In the genomic region with DNA sequence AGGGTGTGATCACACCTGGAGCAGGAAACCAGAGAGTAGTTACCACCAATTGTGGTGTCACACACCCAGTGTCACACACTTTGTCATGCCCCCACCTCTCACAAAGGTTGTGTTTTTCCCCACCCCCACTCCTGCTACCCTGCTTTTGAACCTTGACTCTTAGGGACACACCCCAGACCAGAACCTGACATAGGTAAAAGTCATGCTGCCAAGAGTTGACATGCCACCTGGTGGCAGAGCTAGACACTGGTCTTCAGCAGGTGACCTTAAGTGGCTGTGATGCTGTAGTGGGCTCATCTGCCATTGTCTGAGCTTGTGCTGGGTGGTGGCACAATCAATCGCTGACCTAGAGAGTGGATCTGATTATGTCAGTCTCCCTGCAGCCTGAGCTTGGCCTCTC, we compare ENCODE assay signal across 18 mouse cellular contexts. TPM values are rescaled to one million over a fixed set of nuclear protein-coding genes. Genes with fewer than 3 reads are reported as not detected.
DNase-seq lines count a peak whose midpoint lies in the region; ATAC-seq and TF ChIP-seq lines count a peak whose summit lies in the region.
"Had no signal": no experiment of that assay in that cellular context is flagged by ENCODE, and none has a peak within 500 bp of the region (broad histone marks: within the 10 kb centered on the region; RNA-seq: fewer than 3 reads in every experiment).

No protein-coding gene starts in this region.

- TF ChIP-seq CTCF in heart, postnatal 0 days (IDR thresholded peaks at IDR 0.05; ENCODE audit: low read depth) = peak; percentile 30
- TF ChIP-seq CTCF in ES-Bruce4 (IDR thresholded peaks at IDR 0.05; ENCODE audit: low read depth, low read length) = peak; percentile 12

- H3K4me3 ChIP-seq in heart, postnatal 0 days (ENCODE audit: low read depth, low read length) = no peak overlapping the region
- peak overlapping the region; percentile 28 for H3K4me3 ChIP-seq in megakaryocyte, embryonic 14.5 days (replicated peaks)
- no peak overlapping the region for H3K4me3 ChIP-seq in ES-Bruce4 (ENCODE audit: low read depth, low read length)
- H3K4me3 ChIP-seq: forebrain, embryonic 13.5 days; kidney, embryonic 15.5 days; left cerebral cortex, adult 2 months; limb, embryonic 15.5 days; midbrain, embryonic 10.5 days; neural tube, embryonic 13.5 days had no signal

- no peak overlapping the region for H3K4me2 ChIP-seq in heart, postnatal 0 days (ENCODE audit: low read depth, low read length)
- H3K4me2 ChIP-seq: forebrain, embryonic 13.5 days; kidney, embryonic 15.5 days; limb, embryonic 15.5 days; neural tube, embryonic 13.5 days had no signal

- no peaks in the 10 kb centered on the region for H3K27me3 ChIP-seq in heart, postnatal 0 days (ENCODE audit: control insufficient read depth, insufficient read depth, low read length)
- no peaks in the 10 kb centered on the region for H3K27me3 ChIP-seq in megakaryocyte, embryonic 14.5 days (replicated peaks)
- no peaks in the 10 kb centered on the region for H3K27me3 ChIP-seq in ES-Bruce4 (ENCODE audit: control insufficient read depth, insufficient read depth, low read length, poor library complexity, severe bottlenecking)
- H3K27me3 ChIP-seq: forebrain, embryonic 13.5 days; kidney, embryonic 15.5 days; limb, embryonic 15.5 days; neural tube, embryonic 13.5 days had no signal

- ATAC-seq in heart, postnatal 0 days (ENCODE audit: insufficient read depth, low read depth) = no peak
- ATAC-seq in megakaryocyte, adult 5-6 weeks (ENCODE audit: poor library complexity, severe bottlenecking) = no peak
- ATAC-seq: forebrain, embryonic 13.5 days had no signal

- H3K27ac ChIP-seq in heart, postnatal 0 days (ENCODE audit: low read depth) = no peak overlapping the region
- H3K27ac ChIP-seq in ES-Bruce4 (ENCODE audit: insufficient read depth, low read length) = no peak overlapping the region
- H3K27ac ChIP-seq: forebrain, embryonic 13.5 days; kidney, embryonic 15.5 days; left cerebral cortex, adult 2 months; limb, embryonic 15.5 days; midbrain, embryonic 10.5 days; neural tube, embryonic 13.5 days had no signal

- TF ChIP-seq POLR2A in ES-Bruce4 (IDR thresholded peaks at IDR 0.05; ENCODE audit: insufficient read depth, low read length) = no peak

- peaks cover 31% of the 10 kb centered on the region for H3K36me3 ChIP-seq in heart, postnatal 0 days (replicated peaks; ENCODE audit: control insufficient read depth, insufficient read depth, low read length)
- peaks cover 74% of the 10 kb centered on the region for H3K36me3 ChIP-seq in megakaryocyte, embryonic 14.5 days (replicated peaks; ENCODE audit: low read length)
- peaks cover 8% of the 10 kb centered on the region for H3K36me3 ChIP-seq in ES-Bruce4 (ENCODE audit: control insufficient read depth, insufficient read depth, low read length, poor library complexity, severe bottlenecking)

- WGBS in heart, postnatal 0 days = 74% methylated on average over 1 of the region's 1 CpGs

- no peak for DNase-seq in heart, postnatal 0 days (ENCODE audit: low spot score)
- no peak for DNase-seq in heart, adult 18-20 months
- peak; percentile 46 to 67 for DNase-seq in natural killer cell, adult 2 months (ENCODE audit: low spot score in 2 of 2)
- DNase-seq in frontal cortex, adult 2 months (ENCODE audit: extremely low spot score in 1 of 2, low spot score in 1 of 2) = no peak
- no peak for DNase-seq in Muller cell, postnatal 12 days (ENCODE audit: inconsistent ontology term)
- DNase-seq: cerebellum, adult 11 months; heart, postnatal 4 days; right cerebral cortex, postnatal 25 days had no signal

- no peak overlapping the region for H3K9ac ChIP-seq in heart, postnatal 0 days (replicated peaks; ENCODE audit: low read depth, low read length)
- no peak overlapping the region for H3K9ac ChIP-seq in ES-Bruce4 (ENCODE audit: low read depth, poor library complexity, severe bottlenecking)
- H3K9ac ChIP-seq: forebrain, embryonic 13.5 days; kidney, embryonic 15.5 days; limb, embryonic 15.5 days; neural tube, embryonic 13.5 days had no signal

- TF ChIP-seq EP300 in heart, postnatal 0 days (IDR thresholded peaks at IDR 0.05; ENCODE audit: low read depth) = no peak
- TF ChIP-seq EP300 in ES-Bruce4 (IDR thresholded peaks at IDR 0.05; ENCODE audit: insufficient read depth, low read depth, low read length) = no peak

- H3K4me1 ChIP-seq in heart, postnatal 0 days (ENCODE audit: control insufficient read depth, insufficient read depth) = peaks cover 18% of the 10 kb centered on the region
- peaks cover 67% of the 10 kb centered on the region for H3K4me1 ChIP-seq in megakaryocyte, embryonic 14.5 days
- no peaks in the 10 kb centered on the region for H3K4me1 ChIP-seq in ES-Bruce4 (ENCODE audit: control insufficient read depth, insufficient read depth, low read length)

- H3K9me3 ChIP-seq in heart, postnatal 0 days (replicated peaks; ENCODE audit: control insufficient read depth, low read length) = no peaks in the 10 kb centered on the region
- no peaks in the 10 kb centered on the region for H3K9me3 ChIP-seq in megakaryocyte, embryonic 14.5 days
- no peaks in the 10 kb centered on the region for H3K9me3 ChIP-seq in ES-Bruce4 (replicated peaks; ENCODE audit: control insufficient read depth, insufficient read depth, low read length, poor library complexity, severe bottlenecking)
- H3K9me3 ChIP-seq: forebrain, embryonic 13.5 days; kidney, embryonic 15.5 days; limb, embryonic 15.5 days; midbrain, embryonic 10.5 days; neural tube, embryonic 13.5 days had no signal

RNA-seq across cellular contexts. Expression of gene Ube2g2, which starts 7.9 kb away (rescaled TPM):
- total RNA-seq in heart, postnatal 0 days (2014; rRNA removed; ENCODE audit: low replicate concordance) = 54.1 and 56.4 TPM in 2 replicates
- 69.7 and 71.8 TPM in 2 replicates for polyA plus RNA-seq in heart, postnatal 0 days (2015; fragmentation: Nextera tagmentation; extraction: Ambion mirVana)
- 10 to 100 TPM; 80.9 to 82.8 TPM for total RNA-seq in heart, adult 18-20 months (2021)
- polyA plus RNA-seq in megakaryocyte, embryonic 14.5 days (2012; ENCODE audit: insufficient read depth, low replicate concordance) = 14.2 and 28.4 TPM in 2 replicates
- 15.3 and 18.1 TPM in 2 replicates for total RNA-seq in megakaryocyte, adult 5-6 weeks (2015)
- total RNA-seq in megakaryocyte, adult 5-6 weeks (2017) = 27.4 and 40.0 TPM in 2 replicates
- polyA plus RNA-seq in ES-Bruce4 (2011; ENCODE audit: insufficient read depth, insufficient read length, low read depth, missing spikeins) = 40.2 and 43.2 TPM in 2 replicates
- polyA plus RNA-seq in frontal cortex, adult 2 months (2012; rRNA removed) = 47.9 and 51.8 TPM in 2 replicates

RNA-seq across cellular contexts. Expression of gene Gm49325, which starts 24.0 kb away (rescaled TPM):
- total RNA-seq in heart, postnatal 0 days (2014; rRNA removed; ENCODE audit: low replicate concordance) = not detected in 2 replicates
- 6.8 and 13.7 TPM in 2 replicates for polyA plus RNA-seq in heart, postnatal 0 days (2015; fragmentation: Nextera tagmentation; extraction: Ambion mirVana)
- 10 to 100 TPM; 15.5 to 15.7 TPM for total RNA-seq in heart, adult 18-20 months (2021)
- polyA plus RNA-seq in megakaryocyte, embryonic 14.5 days (2012; ENCODE audit: insufficient read depth, low replicate concordance) = 9.0 and 23.2 TPM in 2 replicates
- not detected in 2 replicates for total RNA-seq in megakaryocyte, adult 5-6 weeks (2015)
- total RNA-seq in megakaryocyte, adult 5-6 weeks (2017) = not detected in 2 replicates
- polyA plus RNA-seq in ES-Bruce4 (2011; ENCODE audit: insufficient read depth, insufficient read length, low read depth, missing spikeins) = 50.7 and 57.6 TPM in 2 replicates
- polyA plus RNA-seq in frontal cortex, adult 2 months (2012; rRNA removed) = 15.9 and 23.0 TPM in 2 replicates
- polyA plus RNA-seq: forebrain, embryonic 13.5 days; gonadal fat pad, adult 2 months had no signal

RNA-seq across cellular contexts. Expression of gene Sumo3, which starts 24.1 kb away (rescaled TPM):
- total RNA-seq in heart, postnatal 0 days (2014; rRNA removed; ENCODE audit: low replicate concordance) = 112 and 128 TPM in 2 replicates
- 121 and 128 TPM in 2 replicates for polyA plus RNA-seq in heart, postnatal 0 days (2015; fragmentation: Nextera tagmentation; extraction: Ambion mirVana)
- 10 to 100 TPM; 81.7 to 82.3 TPM for total RNA-seq in heart, adult 18-20 months (2021)
- 11.6 and 90.7 TPM in 2 replicates for polyA plus RNA-seq in megakaryocyte, embryonic 14.5 days (2012; ENCODE audit: insufficient read depth, low replicate concordance)
- 22.1 and 22.7 TPM in 2 replicates for total RNA-seq in megakaryocyte, adult 5-6 weeks (2015)
- total RNA-seq in megakaryocyte, adult 5-6 weeks (2017) = 118 and 137 TPM in 2 replicates
- 218 and 242 TPM in 2 replicates for polyA plus RNA-seq in ES-Bruce4 (2011; ENCODE audit: insufficient read depth, insufficient read length, low read depth, missing spikeins)
- 358 and 364 TPM in 2 replicates for polyA plus RNA-seq in frontal cortex, adult 2 months (2012; rRNA removed)

RNA-seq across cellular contexts. Expression of gene Pttg1ip, which starts 48.5 kb away (rescaled TPM):
- 117 and 163 TPM in 2 replicates for total RNA-seq in heart, postnatal 0 days (2014; rRNA removed; ENCODE audit: low replicate concordance)
- 117 and 119 TPM in 2 replicates for polyA plus RNA-seq in heart, postnatal 0 days (2015; fragmentation: Nextera tagmentation; extraction: Ambion mirVana)
- 100 to 1,000 TPM; 132 to 150 TPM for total RNA-seq in heart, adult 18-20 months (2021)
- polyA plus RNA-seq in megakaryocyte, embryonic 14.5 days (2012; ENCODE audit: insufficient read depth, low replicate concordance) = 284 and 814 TPM in 2 replicates
- total RNA-seq in megakaryocyte, adult 5-6 weeks (2015) = 82.8 and 97.8 TPM in 2 replicates
- total RNA-seq in megakaryocyte, adult 5-6 weeks (2017) = 50.0 and 54.8 TPM in 2 replicates
- polyA plus RNA-seq in ES-Bruce4 (2011; ENCODE audit: insufficient read depth, insufficient read length, low read depth, missing spikeins) = 83.2 and 89.6 TPM in 2 replicates
- 125 and 132 TPM in 2 replicates for polyA plus RNA-seq in frontal cortex, adult 2 months (2012; rRNA removed)

RNA-seq across cellular contexts. Expression of gene Tspear, which starts 56.4 kb away (rescaled TPM):
- 1.1 TPM in 1 of 2 replicates, not detected in the other for total RNA-seq in heart, postnatal 0 days (2014; rRNA removed; ENCODE audit: low replicate concordance)
- polyA plus RNA-seq in heart, postnatal 0 days (2015; fragmentation: Nextera tagmentation; extraction: Ambion mirVana) = not detected in 2 replicates
- not detected for total RNA-seq in heart, adult 18-20 months (2021)
- polyA plus RNA-seq in megakaryocyte, embryonic 14.5 days (2012; ENCODE audit: insufficient read depth, low replicate concordance) = 1.0 and 1.3 TPM in 2 replicates
- total RNA-seq in megakaryocyte, adult 5-6 weeks (2015) = not detected in 2 replicates
- total RNA-seq in megakaryocyte, adult 5-6 weeks (2017) = not detected in 2 replicates
- polyA plus RNA-seq in ES-Bruce4 (2011; ENCODE audit: insufficient read depth, insufficient read length, low read depth, missing spikeins) = 0.91 and 1.2 TPM in 2 replicates
- 0.04 TPM in 1 of 2 replicates, not detected in the other for polyA plus RNA-seq in frontal cortex, adult 2 months (2012; rRNA removed)
- total RNA-seq: heart, postnatal 4 days had no signal

Comparison
In these comparisons a context has a peak if more than half of its experiments do, and no peak if none do; other contexts are left out.
1. DNase-seq: peak in natural killer cell, adult 2 months (2 of 2); none in heart, postnatal 0 days (single experiment), heart, adult 18-20 months (0 of 2), frontal cortex, adult 2 months (0 of 2) and Muller cell, postnatal 12 days (single experiment).